Comparison of ENCODE assay signal across 14 mouse cellular contexts in the genomic region with DNA sequence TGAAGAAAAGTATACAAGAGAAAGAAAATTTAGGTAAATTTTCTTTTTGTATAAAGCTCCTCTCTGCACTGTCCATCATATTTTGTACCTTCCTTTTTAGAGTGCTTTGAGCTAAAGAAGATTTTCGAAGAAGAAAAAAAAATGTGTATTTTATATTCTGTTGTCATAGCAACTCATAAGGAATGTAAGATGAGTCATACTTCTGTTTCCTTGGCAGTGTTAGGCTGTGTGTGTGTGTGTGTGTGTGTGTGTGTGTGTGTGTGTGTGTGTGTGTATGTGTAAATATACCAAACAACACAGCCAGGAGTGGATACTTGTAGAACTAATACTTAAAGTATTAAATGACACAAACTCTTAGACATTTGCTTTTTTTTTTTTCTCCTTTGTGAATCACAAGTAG. TPM values are rescaled to one million over a fixed set of nuclear protein-coding genes. Genes with fewer than 3 reads are reported as not detected.
DNase-seq lines count a peak whose midpoint lies in the region; ATAC-seq and TF ChIP-seq lines count a peak whose summit lies in the region.
"Had no signal": no experiment of that assay in that cellular context is flagged by ENCODE, and none has a peak within 500 bp of the region (broad histone marks: within the 10 kb centered on the region; RNA-seq: fewer than 3 reads in every experiment).

No protein-coding gene starts in this region.

- WGBS in forebrain, postnatal 0 days = 23% methylated on average over 1 of the region's 1 CpGs
- WGBS in forebrain, embryonic 10.5 days = 79% methylated on average over 1 of the region's 1 CpGs
- WGBS in hindbrain, embryonic 11.5 days = 73% methylated on average over 1 of the region's 1 CpGs

- no peaks in the 10 kb centered on the region for H3K79me2 ChIP-seq in C2C12 (ENCODE audit: control insufficient read depth, insufficient read depth)

- H3ac ChIP-seq in C2C12 (ENCODE audit: control insufficient read depth, insufficient read length, low read depth) = no peak overlapping the region

- no peak overlapping the region for H3K9ac ChIP-seq in forebrain, postnatal 0 days
- no peak overlapping the region for H3K9ac ChIP-seq in hindbrain, embryonic 11.5 days (ENCODE audit: low read depth, low read length)
- H3K9ac ChIP-seq: limb, embryonic 13.5 days; neural tube, embryonic 13.5 days had no signal

- H3K4me1 ChIP-seq in forebrain, postnatal 0 days (ENCODE audit: insufficient read depth) = no peaks in the 10 kb centered on the region
- H3K4me1 ChIP-seq in forebrain, embryonic 10.5 days = no peaks in the 10 kb centered on the region
- H3K4me1 ChIP-seq in hindbrain, embryonic 11.5 days (replicated peaks; ENCODE audit: control insufficient read depth, insufficient read depth, low read length) = no peaks in the 10 kb centered on the region
- H3K4me1 ChIP-seq: limb, embryonic 13.5 days; neural tube, embryonic 13.5 days had no signal

- no peaks in the 10 kb centered on the region for H3K36me3 ChIP-seq in forebrain, postnatal 0 days (ENCODE audit: insufficient read depth)
- H3K36me3 ChIP-seq in forebrain, embryonic 10.5 days (replicated peaks) = peaks cover 71% of the 10 kb centered on the region
- no peaks in the 10 kb centered on the region for H3K36me3 ChIP-seq in C2C12 (ENCODE audit: control insufficient read depth, insufficient read depth)
- peaks cover 14% of the 10 kb centered on the region for H3K36me3 ChIP-seq in hindbrain, embryonic 11.5 days (ENCODE audit: control insufficient read depth, insufficient read depth, low read length)
- H3K36me3 ChIP-seq: limb, embryonic 13.5 days had no signal

- H3K4me2 ChIP-seq in forebrain, postnatal 0 days (ENCODE audit: low read depth) = no peak overlapping the region
- H3K4me2 ChIP-seq in hindbrain, embryonic 11.5 days (replicated peaks; ENCODE audit: low read depth, low read length) = no peak overlapping the region
- H3K4me2 ChIP-seq: limb, embryonic 13.5 days; neural tube, embryonic 13.5 days had no signal

- TF ChIP-seq CTCF in forebrain, postnatal 0 days (IDR thresholded peaks at IDR 0.05; ENCODE audit: low read depth) = no peak
- no peak for TF ChIP-seq CTCF in C2C12 (IDR thresholded peaks at IDR 0.05; ENCODE audit: control insufficient read depth, insufficient read depth, insufficient read length)

- no peak overlapping the region for H3K4me3 ChIP-seq in forebrain, postnatal 0 days (ENCODE audit: low read depth, low read length)
- H3K4me3 ChIP-seq in forebrain, embryonic 10.5 days = no peak overlapping the region
- no peak overlapping the region for H3K4me3 ChIP-seq in C2C12 (ENCODE audit: insufficient read depth, poor library complexity, severe bottlenecking)
- no peak overlapping the region for H3K4me3 ChIP-seq in hindbrain, embryonic 11.5 days (ENCODE audit: low read depth, low read length)
- H3K4me3 ChIP-seq: limb, embryonic 13.5 days; neural tube, embryonic 13.5 days had no signal

- peak; percentile 60; the same call in 1 of the 2 replicates for ATAC-seq in forebrain, postnatal 0 days
- no peak for ATAC-seq in hindbrain, embryonic 11.5 days (ENCODE audit: low FRiP score)

- H3K27me3 ChIP-seq in forebrain, postnatal 0 days (ENCODE audit: insufficient read depth, low read length) = no peaks in the 10 kb centered on the region
- no peaks in the 10 kb centered on the region for H3K27me3 ChIP-seq in forebrain, embryonic 10.5 days (ENCODE audit: poor library complexity, severe bottlenecking)
- H3K27me3 ChIP-seq in C2C12 (ENCODE audit: control insufficient read depth, insufficient read depth, insufficient read length) = no peaks in the 10 kb centered on the region
- H3K27me3 ChIP-seq in hindbrain, embryonic 11.5 days (ENCODE audit: control insufficient read depth, insufficient read depth, low read length) = no peaks in the 10 kb centered on the region
- H3K27me3 ChIP-seq: limb, embryonic 13.5 days; neural tube, embryonic 13.5 days had no signal

- peak; percentile 58 for DNase-seq in forebrain, postnatal 0 days
- no peak for DNase-seq in forebrain, embryonic 10.5 days (ENCODE audit: extremely low spot score, low spot score)
- peak; percentile 55 to 82 for DNase-seq in left cerebral cortex, postnatal 14 days (ENCODE audit: low spot score in 2 of 2)
- no peak for DNase-seq in left cerebral cortex, postnatal 4 days
- peak; percentile 25 for DNase-seq in lung, postnatal 36 days
- DNase-seq in hindbrain, embryonic 11.5 days (ENCODE audit: low spot score) = no peak
- no peak for DNase-seq in embryo, embryonic 10 days (ENCODE audit: low spot score)
- DNase-seq: cerebellum, postnatal 25 days had no signal

- intact Hi-C loops in left cerebral cortex, postnatal 14 days (cut with DNase I) = loop anchor here (10.0 kb wide), 1 partner anchor 158 kb away; no protein-coding TSS in a partner anchor
- intact Hi-C loops in left cerebral cortex, postnatal 4 days (cut with DNase I) = no loop called here

- no peak overlapping the region for H3K27ac ChIP-seq in forebrain, postnatal 0 days (ENCODE audit: low read depth, low read length)
- H3K27ac ChIP-seq in forebrain, embryonic 10.5 days = no peak overlapping the region
- no peak overlapping the region for H3K27ac ChIP-seq in hindbrain, embryonic 11.5 days (ENCODE audit: low read depth, low read length)
- H3K27ac ChIP-seq: limb, embryonic 13.5 days; macrophage; neural tube, embryonic 13.5 days had no signal

- peaks cover 4% of the 10 kb centered on the region; the same call in 1 of the 2 replicates for H3K9me3 ChIP-seq in forebrain, postnatal 0 days (ENCODE audit: low read length)
- H3K9me3 ChIP-seq in forebrain, embryonic 10.5 days = peaks cover 25% of the 10 kb centered on the region
- no peaks in the 10 kb centered on the region for H3K9me3 ChIP-seq in hindbrain, embryonic 11.5 days (ENCODE audit: control insufficient read depth, low read length)
- H3K9me3 ChIP-seq: limb, embryonic 13.5 days had no signal

- no peaks in the 10 kb centered on the region for H3K79me3 ChIP-seq in C2C12 (ENCODE audit: low read depth)

TF ChIP-seq in C2C12, 6 proteins besides CTCF, POLR2A, EP300 and RAD21:
- TF ChIP-seq FOSL1 (IDR thresholded peaks at IDR 0.05; ENCODE audit: insufficient read depth, low read length, poor library complexity, severe bottlenecking) (peak; percentile 47), MYOG (IDR thresholded peaks at IDR 0.05; ENCODE audit: control insufficient read depth, extremely low read depth, insufficient read length) (no peak)

RNA-seq across cellular contexts. Expression of gene Abcd2, which starts 39.0 kb away (rescaled TPM):
- 7.9 and 9.7 TPM in 2 replicates for total RNA-seq in forebrain, postnatal 0 days (2014; rRNA removed)
- 4.2 and 7.5 TPM in 2 replicates for polyA plus RNA-seq in forebrain, postnatal 0 days (2015; fragmentation: Nextera tagmentation; extraction: Ambion mirVana)
- polyA plus RNA-seq in forebrain, embryonic 10.5 days (2016; fragmentation: Nextera tagmentation; extraction: Ambion mirVana) = 16.0 and 16.3 TPM in 2 replicates
- total RNA-seq in left cerebral cortex, postnatal 14 days (2021) = 10 to 100 TPM; 33.4 to 38.9 TPM
- 10 to 100 TPM in 1 of 2 experiments, 1 to 10 TPM in 1; 9.9 to 11.6 TPM for total RNA-seq in left cerebral cortex, postnatal 4 days (2021)
- polyA plus RNA-seq in C2C12 (2012; fragmentation: generic; extraction: Trizol) = 0.32 TPM
- 22.1 and 23.4 TPM in 2 replicates for polyA plus RNA-seq in hindbrain, embryonic 11.5 days (2014; fragmentation: Nextera tagmentation; extraction: Ambion mirVana)

RNA-seq across cellular contexts. Expression of gene CN725425, which starts 46.7 kb away (rescaled TPM):
- total RNA-seq in forebrain, postnatal 0 days (2014; rRNA removed) = not detected in 2 replicates
- 0.12 TPM in 1 of 2 replicates, not detected in the other for polyA plus RNA-seq in forebrain, postnatal 0 days (2015; fragmentation: Nextera tagmentation; extraction: Ambion mirVana)
- polyA plus RNA-seq in forebrain, embryonic 10.5 days (2016; fragmentation: Nextera tagmentation; extraction: Ambion mirVana) = not detected in 2 replicates
- under 1 TPM in 1 of 2 experiments, not detected in 1; 0.18 TPM for total RNA-seq in left cerebral cortex, postnatal 14 days (2021)
- total RNA-seq in left cerebral cortex, postnatal 4 days (2021) = not detected
- not detected for polyA plus RNA-seq in C2C12 (2012; fragmentation: generic; extraction: Trizol)
- polyA plus RNA-seq in hindbrain, embryonic 11.5 days (2014; fragmentation: Nextera tagmentation; extraction: Ambion mirVana) = not detected in 2 replicates
- total RNA-seq: gastrocnemius, postnatal 25 days had no signal
- polyA plus RNA-seq: heart, embryonic 14.5 days; limb, embryonic 13.5 days; macrophage; neural tube, embryonic 13.5 days had no signal

Comparison
In these comparisons a context has a peak if more than half of its experiments do, and no peak if none do; other contexts are left out.
1. DNase-seq: peak in forebrain, postnatal 0 days (single experiment), left cerebral cortex, postnatal 14 days (2 of 2) and lung, postnatal 36 days (single experiment); none in forebrain, embryonic 10.5 days (single experiment), left cerebral cortex, postnatal 4 days (single experiment), hindbrain, embryonic 11.5 days (single experiment) and embryo, embryonic 10 days (single experiment).